Mouse (Mus musculus) lung, postnatal 0 days (tissue): ENCODE measurements around the gene Dvl2. TPM values are rescaled to one million over a fixed set of nuclear protein-coding genes. Genes with fewer than 3 reads are reported as not detected.

Experiments used
- ATAC-seq: fragments of 200-750 bp; cut with Nextera tagmentation; 2 replicates; pipeline ENCODE4 v1.8.0; 2017; ENCODE audit warnings: moderate library complexity
- DNase-seq: peaks from one replicate; pipeline ENCODE4 v3.0.0-alpha.2; 2016; ENCODE audit warnings: low spot score
- H3K27ac ChIP-seq: fragments of 300-500 bp; sonication (generic); 2 replicates; pipeline ENCODE4 v1.5.1; 2014; ENCODE audit warnings: antibody characterized with exemption, mild to moderate bottlenecking, low read length, mixed read lengths
- H3K27me3 ChIP-seq: fragments of 300-500 bp; sonication (generic); replicated peaks from 2 replicates; pipeline ENCODE4 v1.6.1; 2014; ENCODE audit warnings: low read length, mixed read lengths; ENCODE audit not compliant: insufficient read depth
- H3K36me3 ChIP-seq: fragments of 300-500 bp; sonication (generic); 2 replicates; pipeline ENCODE4 v1.6.1; 2014; ENCODE audit warnings: low read length, mixed read lengths; ENCODE audit not compliant: insufficient read depth
- H3K4me1 ChIP-seq: fragments of 300-500 bp; sonication (generic); 2 replicates; pipeline ENCODE4 v1.6.1; 2014; ENCODE audit warnings: antibody characterized with exemption, low read depth, low read length, mixed read lengths; ENCODE audit not compliant: insufficient read depth
- H3K4me2 ChIP-seq: fragments of 300-500 bp; sonication (generic); replicated peaks from 2 replicates; pipeline ENCODE4 v1.6.1; 2014; ENCODE audit warnings: low read depth, mild to moderate bottlenecking, low read length, moderate library complexity, mixed read lengths
- H3K4me3 ChIP-seq: fragments of 300-500 bp; sonication (generic); 2 replicates; pipeline ENCODE4 v1.5.1; 2014; ENCODE audit warnings: low read depth, low read length
- H3K9ac ChIP-seq: fragments of 300-500 bp; sonication (generic); replicated peaks from 2 replicates; pipeline ENCODE4 v1.6.1; 2014; ENCODE audit warnings: low read depth, mild to moderate bottlenecking
- H3K9me3 ChIP-seq: fragments of 300-500 bp; sonication (generic); 2 replicates; pipeline ENCODE4 v1.6.1; 2016; ENCODE audit warnings: low read length, mixed read lengths
- CTCF ChIP-seq: IDR thresholded peaks from 2 replicates; pipeline ENCODE4 v1.5.1; 2016; ENCODE audit warnings: antibody characterized with exemption, mild to moderate bottlenecking
- EP300 ChIP-seq: IDR thresholded peaks from 2 replicates; pipeline ENCODE4 v1.6.1; 2016; ENCODE audit warnings: antibody characterized with exemption, mild to moderate bottlenecking, control low read depth
- WGBS: fragments of 180-500 bp; shearing (Covaris S2); extraction: QIAGEN DNeasy Blood & Tissue Kit; methylation state at CpG from one replicate; pipeline ENCODE4 v1.1.7; 2014; 5-methylcytosine and 5-hydroxymethylcytosine counted together
- polyA plus RNA-seq: library from polyadenylated mRNA; unstranded; fragments of >200 nt; fragmentation: Nextera tagmentation; extraction: Ambion mirVana; gene quantifications from 2 replicates; pipeline ENCODE4 v1.2.1, GENCODE M21; 2015

The Dvl2 gene
- polyA plus RNA-seq, 1 experiment from 2014 or later = 14.6 TPM

DNA sequence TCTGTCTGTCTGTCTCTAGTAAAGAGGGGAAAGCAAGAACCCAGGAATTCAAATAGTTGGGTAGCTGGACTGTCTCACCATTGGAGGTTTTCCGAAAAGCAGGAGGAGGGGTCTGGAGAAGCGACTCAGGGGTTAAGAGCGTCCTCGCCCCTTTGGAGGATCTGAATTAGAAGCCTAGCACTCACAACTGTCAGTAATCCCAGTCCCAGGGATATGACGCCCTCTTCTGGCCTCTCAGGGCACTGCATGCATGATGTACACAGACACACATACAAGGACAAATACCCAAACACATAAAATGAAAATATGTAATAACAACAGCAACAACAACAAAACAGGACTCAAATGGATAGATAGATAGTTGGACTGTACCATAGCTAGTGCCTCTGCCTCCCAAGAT is 39.8 kb upstream of the Dvl2 start:
- TF ChIP-seq CTCF (peak; percentile 67), EP300 (no peak)
- 26% methylated on average over 5 of the region's 5 CpGs for WGBS
- no peak overlapping the region for H3K4me2 ChIP-seq
- no peak overlapping the region for H3K4me3 ChIP-seq
- H3K27ac ChIP-seq = no peak overlapping the region
- DNase-seq (no peak), ATAC-seq (no peak)
- peaks cover 10% of the 10 kb centered on the region for H3K27me3 ChIP-seq
- no peak overlapping the region for H3K9ac ChIP-seq
- H3K36me3 ChIP-seq = no peaks in the 10 kb centered on the region
- no peaks in the 10 kb centered on the region for H3K9me3 ChIP-seq
- no peaks in the 10 kb centered on the region for H3K4me1 ChIP-seq

DNA sequence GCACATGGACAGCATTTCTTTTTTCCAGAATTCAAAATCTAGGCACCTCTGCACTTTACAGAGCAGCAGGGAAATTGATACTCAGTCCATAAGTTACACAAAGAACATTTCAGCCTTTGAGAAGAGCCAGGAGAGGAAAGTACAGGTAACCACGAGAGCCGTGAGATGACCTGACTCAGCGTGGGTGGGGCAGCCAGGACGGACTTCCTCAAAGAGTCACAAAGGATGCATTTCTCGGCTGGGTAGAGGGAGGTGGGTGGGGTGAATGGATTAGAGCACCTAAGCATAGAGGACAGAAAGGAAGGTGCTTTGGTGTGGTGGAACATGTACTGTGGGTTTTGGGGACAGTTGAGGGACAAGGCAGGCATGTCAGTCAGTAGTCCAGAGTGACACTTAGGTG is 38.6 kb upstream of the Dvl2 start:
- ATAC-seq (no peak), DNase-seq (no peak)
- WGBS = 32% methylated on average over 5 of the region's 5 CpGs

DNA sequence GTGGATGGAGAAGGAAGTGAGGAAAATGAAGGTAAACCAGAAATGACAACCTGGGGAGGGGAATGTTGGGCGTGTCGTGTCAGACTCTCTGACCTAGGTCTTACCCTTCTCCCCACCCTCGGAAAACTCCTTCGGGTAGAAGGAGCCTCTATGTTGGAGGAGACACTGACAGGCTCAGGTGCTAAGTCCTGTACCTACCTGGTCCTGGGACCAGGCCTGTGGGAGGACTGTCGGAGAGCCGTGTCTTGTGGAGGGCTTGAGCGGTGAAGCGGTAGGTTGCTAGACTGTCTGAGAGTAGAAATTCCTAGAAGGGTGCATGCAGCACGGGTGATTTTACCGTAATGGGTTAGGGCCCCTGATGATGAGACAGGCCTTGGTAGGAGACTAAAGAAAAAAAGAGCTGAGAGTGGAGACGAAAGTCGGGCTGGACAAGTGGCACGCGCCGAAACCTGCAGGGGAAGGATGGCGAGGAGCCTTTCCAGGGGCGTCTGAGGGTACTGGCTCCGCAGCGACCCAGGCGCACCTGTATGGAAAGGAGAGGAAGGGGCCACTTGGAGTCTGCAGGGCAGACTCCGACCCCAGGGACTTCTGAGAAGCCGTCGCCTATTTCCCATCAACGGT is 35.6 kb upstream of the Dvl2 start, which contains the start of gene Cldn7:
Gene Cldn7 (plus strand): TSS at position 130 of the 621 bp plus-strand sequence.
- WGBS = 9% methylated on average over 23 of the region's 24 CpGs
- peak within 1 kb of the TSS; percentile 64 for H3K4me2 ChIP-seq
- TF ChIP-seq CTCF (no peak), EP300 (no peak)
- peak within 1 kb of the TSS; percentile 49 for H3K4me3 ChIP-seq
- H3K36me3 ChIP-seq = peaks cover 7% of the 10 kb centered on the region; the same call in 1 of the 2 replicates
- peak within 1 kb of the TSS; percentile 50 for H3K9ac ChIP-seq
- no peak for DNase-seq
- H3K27me3 ChIP-seq = peaks cover 16% of the 10 kb centered on the region
- peak within 1 kb of the TSS; percentile 87 for H3K27ac ChIP-seq
- H3K9me3 ChIP-seq = no peaks in the 10 kb centered on the region
- 0 out of 2 replicates have a peak, but pooled peaks have one; percentile 13 for ATAC-seq
- H3K4me1 ChIP-seq = no peaks in the 10 kb centered on the region

More for the DNA sequence above, 38.6 kb upstream of the Dvl2 start:
- no peaks in the 10 kb centered on the region for H3K4me1 ChIP-seq
- no peak overlapping the region for H3K9ac ChIP-seq
- TF ChIP-seq CTCF (no peak), EP300 (no peak)
- no peak overlapping the region for H3K4me2 ChIP-seq
- no peaks in the 10 kb centered on the region for H3K9me3 ChIP-seq
- H3K27me3 ChIP-seq = peaks cover 16% of the 10 kb centered on the region
- H3K4me3 ChIP-seq = no peak overlapping the region
- no peaks in the 10 kb centered on the region for H3K36me3 ChIP-seq
- no peak overlapping the region for H3K27ac ChIP-seq

DNA sequence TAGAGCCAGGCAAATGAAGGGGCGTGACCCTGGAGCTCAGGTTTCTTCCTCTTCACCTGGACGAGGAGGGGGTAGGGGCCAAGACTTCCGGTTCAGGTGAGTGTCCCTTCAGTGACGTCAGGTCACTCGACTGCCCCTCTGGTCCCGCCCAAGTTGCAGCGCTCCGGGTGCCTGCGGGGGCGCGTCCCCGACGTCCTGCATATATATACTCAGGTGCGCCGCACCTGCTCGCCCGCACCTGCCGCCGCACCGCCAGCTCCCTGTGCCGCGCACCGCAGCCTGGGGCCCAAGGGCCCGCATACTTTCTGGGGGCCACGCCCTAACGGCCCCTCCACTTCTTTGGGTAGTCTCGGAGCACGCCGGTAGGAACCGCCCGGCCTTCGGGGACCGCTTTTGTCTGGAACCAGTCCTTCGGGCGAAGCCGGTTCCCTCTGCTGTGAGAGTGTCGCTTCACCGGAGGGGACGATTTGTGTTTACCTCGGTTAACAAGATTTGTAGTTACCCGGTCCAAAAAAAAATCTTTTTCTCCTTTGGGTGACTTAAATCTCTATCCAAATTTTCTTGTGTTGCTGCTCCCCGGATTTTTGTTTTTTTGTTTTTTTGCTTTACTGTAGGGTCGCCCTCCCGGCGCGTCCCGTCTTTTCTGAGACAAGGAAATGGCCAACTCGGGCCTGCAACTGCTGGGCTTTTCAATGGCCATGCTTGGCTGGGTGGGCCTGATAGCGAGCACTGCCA is 35.0 kb upstream of the Dvl2 start:
- Histone ChIP-seq H3K9ac (peak overlapping the region; percentile 50), H3K4me3 (peak overlapping the region; percentile 49), H3K27me3 (peaks cover 16% of the 10 kb centered on the region), H3K9me3 (no peaks in the 10 kb centered on the region), H3K4me2 (peak overlapping the region; percentile 64), H3K36me3 (peaks cover 8% of the 10 kb centered on the region), H3K27ac (peak overlapping the region; percentile 87), H3K4me1 (no peaks in the 10 kb centered on the region)
- TF ChIP-seq CTCF = no peak
- no peak for TF ChIP-seq EP300
- ATAC-seq = peak; percentile 91
- WGBS = 2% methylated on average over 47 of the region's 49 CpGs
- peak; percentile 93 for DNase-seq

GRCm38 (mm10) chr11:69966006-69966859 is 34.2 kb upstream of the Dvl2 start:
- H3K4me3 ChIP-seq = peak overlapping the region; percentile 49
- no peak for TF ChIP-seq CTCF
- no peak for TF ChIP-seq EP300
- H3K4me2 ChIP-seq = peak overlapping the region; percentile 64
- ATAC-seq = peak; percentile 63
- H3K9ac ChIP-seq = peak overlapping the region; percentile 50
- no peaks in the 10 kb centered on the region for H3K4me1 ChIP-seq
- peak overlapping the region; percentile 87 for H3K27ac ChIP-seq
- H3K36me3 ChIP-seq = peaks cover 11% of the 10 kb centered on the region
- peak; percentile 77 for DNase-seq
- peaks cover 16% of the 10 kb centered on the region for H3K27me3 ChIP-seq
- H3K9me3 ChIP-seq = no peaks in the 10 kb centered on the region
- 3% methylated on average over 58 of the region's 59 CpGs for WGBS
